Mouse (Mus musculus): ENCODE data around the gene Abcf1. TPM values are rescaled to one million over a fixed set of nuclear protein-coding genes. Genes with fewer than 3 reads are reported as not detected.
A peak's percentile ranks its signal among the peaks of the same experiment; 100 is the strongest.
"Not testable (repeated sequence)": the region's sequence is repeated elsewhere in the genome, so short reads cannot be mapped to it uniquely, and the experiment has no call there.

The Abcf1 gene
- polyA plus RNA-seq, 1 experiment from 2014 or later: 105 TPM

- Histone ChIP-seq H3K27ac (no peak overlapping the region), H3K27me3 (ENCODE audit: insufficient read depth, poor library complexity, severe bottlenecking) (no peaks in the 10 kb centered on the region), H3K4me3 (no peak overlapping the region), H3K9me3 (no peaks in the 10 kb centered on the region), H3K4me1 (replicated peaks) (peaks cover 6% of the 10 kb centered on the region), H3K36me3 (peaks cover 92% of the 10 kb centered on the region)
- DNase-seq (ENCODE audit: low spot score): no peak
- 88% methylated on average over 10 of the region's 10 CpGs for WGBS
Observed at GRCm38 (mm10) chr17:35963279-35963678, 6.3 kb downstream of the Abcf1 start.

GRCm38 (mm10) chr17:35958533-35959223, 10.9 kb downstream of the Abcf1 start:
- Histone ChIP-seq H3K36me3 (peaks cover 90% of the 10 kb centered on the region), H3K9me3 (no peaks in the 10 kb centered on the region), H3K4me1 (replicated peaks) (no peaks in the 10 kb centered on the region), H3K27ac (no peak overlapping the region), H3K27me3 (ENCODE audit: insufficient read depth, poor library complexity, severe bottlenecking) (no peaks in the 10 kb centered on the region), H3K4me3 (no peak overlapping the region)
- DNase-seq (ENCODE audit: low spot score): no peak
- 98% methylated on average over 15 of the region's 15 CpGs for WGBS

GRCm38 (mm10) chr17:35954665-35955064, 14.9 kb downstream of the Abcf1 start:
- 81% methylated on average over 8 of the region's 8 CpGs for WGBS
- H3K4me1 ChIP-seq (replicated peaks): no peaks in the 10 kb centered on the region
- no peaks in the 10 kb centered on the region for H3K27me3 ChIP-seq (ENCODE audit: insufficient read depth, poor library complexity, severe bottlenecking)
- peaks cover 50% of the 10 kb centered on the region for H3K36me3 ChIP-seq
- no peak overlapping the region for H3K4me3 ChIP-seq
- no peak overlapping the region for H3K27ac ChIP-seq
- DNase-seq (ENCODE audit: low spot score): no peak
- H3K9me3 ChIP-seq: no peaks in the 10 kb centered on the region

GRCm38 (mm10) chr17:35952559-35952958, 17.0 kb downstream of the Abcf1 start:
- H3K9me3 ChIP-seq; H3K4me3 ChIP-seq; H3K27me3 ChIP-seq (ENCODE audit: insufficient read depth, poor library complexity, severe bottlenecking); H3K27ac ChIP-seq; H3K4me1 ChIP-seq (replicated peaks); DNase-seq (ENCODE audit: low spot score): not testable (repeated sequence)
- H3K36me3 ChIP-seq: peaks cover 29% of the 10 kb centered on the region
- 89% methylated on average over 3 of the region's 3 CpGs for WGBS

GRCm38 (mm10) chr17:35950946-35951345, 18.6 kb downstream of the Abcf1 start:
- H3K36me3 ChIP-seq: peaks cover 13% of the 10 kb centered on the region
- not testable (repeated sequence) for H3K4me3 ChIP-seq; H3K9me3 ChIP-seq; H3K27me3 ChIP-seq (ENCODE audit: insufficient read depth, poor library complexity, severe bottlenecking); H3K27ac ChIP-seq; H3K4me1 ChIP-seq (replicated peaks); DNase-seq (ENCODE audit: low spot score)

GRCm38 (mm10) chr17:35939941-35940340, 29.6 kb downstream of the Abcf1 start:
- H3K27ac ChIP-seq: no peak overlapping the region
- no peaks in the 10 kb centered on the region for H3K27me3 ChIP-seq (ENCODE audit: insufficient read depth, poor library complexity, severe bottlenecking)
- no peak overlapping the region for H3K4me3 ChIP-seq
- no peaks in the 10 kb centered on the region for H3K4me1 ChIP-seq (replicated peaks)
- H3K36me3 ChIP-seq: no peaks in the 10 kb centered on the region
- H3K9me3 ChIP-seq: peaks cover 2% of the 10 kb centered on the region; the same call in 1 of the 2 replicates
- DNase-seq (ENCODE audit: low spot score): no peak
- 67% methylated on average over 1 of the region's 1 CpGs for WGBS

- Histone ChIP-seq H3K27me3 (ENCODE audit: insufficient read depth, poor library complexity, severe bottlenecking) (no peaks in the 10 kb centered on the region), H3K4me3 (no peak overlapping the region), H3K27ac (no peak overlapping the region), H3K4me1 (replicated peaks) (no peaks in the 10 kb centered on the region), H3K9me3 (peaks cover 2% of the 10 kb centered on the region; the same call in 1 of the 2 replicates), H3K36me3 (no peaks in the 10 kb centered on the region)
- DNase-seq (ENCODE audit: low spot score): no peak
- 38% methylated on average over 2 of the region's 2 CpGs for WGBS
Observed at GRCm38 (mm10) chr17:35939108-35939507, 30.5 kb downstream of the Abcf1 start.

GRCm38 (mm10) chr17:35937700-35938348, 31.7 kb downstream of the Abcf1 start:
- WGBS: 44% methylated on average over 2 of the region's 2 CpGs
- Histone ChIP-seq H3K9me3 (peaks cover 2% of the 10 kb centered on the region; the same call in 1 of the 2 replicates), H3K36me3 (no peaks in the 10 kb centered on the region), H3K4me3 (no peak overlapping the region), H3K27me3 (ENCODE audit: insufficient read depth, poor library complexity, severe bottlenecking) (no peaks in the 10 kb centered on the region), H3K4me1 (replicated peaks) (no peaks in the 10 kb centered on the region), H3K27ac (no peak overlapping the region)
- DNase-seq (ENCODE audit: low spot score): peak; percentile 49

- H3K4me1 ChIP-seq (replicated peaks); H3K9me3 ChIP-seq; DNase-seq (ENCODE audit: low spot score); H3K27ac ChIP-seq; H3K4me3 ChIP-seq; H3K27me3 ChIP-seq (ENCODE audit: insufficient read depth, poor library complexity, severe bottlenecking): not testable (repeated sequence)
- 89% methylated on average over 14 of the region's 14 CpGs for WGBS
- H3K36me3 ChIP-seq: peaks cover 20% of the 10 kb centered on the region
Observed at GRCm38 (mm10) chr17:35935763-35936162, 33.8 kb downstream of the Abcf1 start.

GRCm38 (mm10) chr17:35932608-35933007, 37.0 kb downstream of the Abcf1 start:
- DNase-seq (ENCODE audit: low spot score): no peak
- no peaks in the 10 kb centered on the region for H3K27me3 ChIP-seq (ENCODE audit: insufficient read depth, poor library complexity, severe bottlenecking)
- H3K36me3 ChIP-seq: peaks cover 51% of the 10 kb centered on the region
- H3K4me1 ChIP-seq (replicated peaks): no peaks in the 10 kb centered on the region
- no peaks in the 10 kb centered on the region for H3K9me3 ChIP-seq
- no peak overlapping the region for H3K27ac ChIP-seq
- WGBS: 94% methylated on average over 4 of the region's 4 CpGs
- no peak overlapping the region for H3K4me3 ChIP-seq

GRCm38 (mm10) chr17:35930627-35931026, 38.9 kb downstream of the Abcf1 start:
- Histone ChIP-seq H3K27ac (no peak overlapping the region), H3K4me1 (replicated peaks) (no peaks in the 10 kb centered on the region), H3K36me3 (peaks cover 71% of the 10 kb centered on the region), H3K4me3 (no peak overlapping the region), H3K27me3 (ENCODE audit: insufficient read depth, poor library complexity, severe bottlenecking) (no peaks in the 10 kb centered on the region), H3K9me3 (no peaks in the 10 kb centered on the region)
- no peak for DNase-seq (ENCODE audit: low spot score)
- 98% methylated on average over 12 of the region's 12 CpGs for WGBS

- no peaks in the 10 kb centered on the region for H3K27me3 ChIP-seq (ENCODE audit: insufficient read depth, poor library complexity, severe bottlenecking)
- no peaks in the 10 kb centered on the region for H3K9me3 ChIP-seq
- H3K27ac ChIP-seq: no peak overlapping the region
- no peak overlapping the region for H3K4me3 ChIP-seq
- DNase-seq (ENCODE audit: low spot score): no peak
- no peaks in the 10 kb centered on the region for H3K4me1 ChIP-seq (replicated peaks)
- WGBS: 92% methylated on average over 2 of the region's 2 CpGs
- H3K36me3 ChIP-seq: peaks cover 82% of the 10 kb centered on the region
Observed at GRCm38 (mm10) chr17:35929534-35929933, 40.0 kb downstream of the Abcf1 start.

GRCm38 (mm10) chr17:35927471-35927870, 42.1 kb downstream of the Abcf1 start:
- H3K36me3 ChIP-seq: peaks cover 99% of the 10 kb centered on the region
- no peaks in the 10 kb centered on the region for H3K4me1 ChIP-seq (replicated peaks)
- 94% methylated on average over 1 of the region's 1 CpGs for WGBS
- no peak overlapping the region for H3K27ac ChIP-seq
- H3K9me3 ChIP-seq: no peaks in the 10 kb centered on the region
- DNase-seq (ENCODE audit: low spot score): no peak
- H3K27me3 ChIP-seq (ENCODE audit: insufficient read depth, poor library complexity, severe bottlenecking): no peaks in the 10 kb centered on the region
- no peak overlapping the region for H3K4me3 ChIP-seq

All from hindbrain, embryonic 10.5 days (tissue).